Mouse (Mus musculus) kidney, adult 2 months (tissue): ENCODE data around the gene Ccdc80.

ENCODE experiments used
- CTCF ChIP-seq: fragments of 200-500 bp; conservative IDR thresholded peaks from 2 replicates; pipeline ENCODE4 v1.5.1; 2011; ENCODE audit warnings: low read depth, mild to moderate bottlenecking, control low read depth, low read length, moderate library complexity, mixed read lengths; ENCODE audit not compliant: insufficient read depth, insufficient read length
- POLR2A ChIP-seq: fragments of 200-500 bp; IDR thresholded peaks from one replicate; pipeline ENCODE4 v1.6.1; 2011; ENCODE audit warnings: low read depth, low read length, control low read depth

DNA sequence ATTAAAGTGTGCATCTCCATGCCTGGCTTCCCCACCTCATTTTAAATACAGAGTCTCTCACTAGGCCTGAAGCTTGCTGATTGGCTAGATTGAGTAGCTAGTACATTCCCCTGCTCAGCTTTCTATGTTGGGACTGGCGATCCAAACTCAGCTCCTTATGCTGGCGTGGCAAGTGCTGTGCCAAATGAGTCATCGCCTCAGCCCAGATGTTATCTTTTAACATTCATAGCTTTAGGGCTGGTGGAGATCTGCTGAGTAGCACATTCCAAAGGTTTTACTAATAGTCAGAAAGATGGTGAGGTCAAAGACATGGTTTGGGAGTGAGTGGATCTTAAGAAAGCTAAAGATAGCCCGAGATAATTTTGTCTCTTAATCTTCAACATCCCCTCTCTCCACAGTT lies 17.3 kb downstream of the Ccdc80 start:
- TF ChIP-seq CTCF (no peak), POLR2A (no peak)
